Comparison of ENCODE assay signal across 9 mouse cellular contexts in the genomic region with DNA sequence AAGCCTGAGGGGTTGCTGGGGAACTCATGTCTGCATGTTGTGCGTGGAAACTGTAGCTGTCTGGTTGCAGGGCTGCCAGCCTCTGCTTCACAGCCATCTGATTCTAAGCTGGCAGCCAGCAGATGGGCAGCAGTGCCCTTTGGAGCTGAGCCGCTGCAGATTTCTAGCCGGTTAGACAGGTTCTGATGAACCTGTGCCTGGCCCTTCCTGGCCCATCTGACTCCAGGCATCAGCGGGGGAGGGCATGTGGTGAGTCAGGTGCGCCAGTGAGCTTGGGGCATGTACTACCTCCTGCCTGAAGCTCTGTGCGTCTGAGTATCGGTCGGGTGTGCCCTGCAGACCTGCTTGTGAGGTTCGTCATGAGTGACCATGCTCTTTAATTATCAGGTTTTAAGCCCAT. TPM values are rescaled to one million over a fixed set of nuclear protein-coding genes. Genes with fewer than 3 reads are reported as not detected.
A peak's percentile ranks its signal among the peaks of the same experiment; 100 is the strongest.
DNase-seq lines count a peak whose midpoint lies in the region; ATAC-seq lines count a peak whose summit lies in the region.
"Had no signal": no experiment of that assay in that cellular context is flagged by ENCODE, and none has a peak within 500 bp of the region (broad histone marks: within the 10 kb centered on the region; RNA-seq: fewer than 3 reads in every experiment).

No protein-coding gene starts in this region.

- no peak overlapping the region for H3K4me3 ChIP-seq in intestine, embryonic 16.5 days (ENCODE audit: low read length)
- H3K4me3 ChIP-seq in liver, embryonic 13.5 days (replicated peaks), result peak overlapping the region; percentile 24
- H3K4me3 ChIP-seq in forebrain, embryonic 14.5 days (ENCODE audit: low read depth, low read length), result no peak overlapping the region
- H3K4me3 ChIP-seq: left cerebral cortex, adult 2 months had no signal

- H3K27me3 ChIP-seq in intestine, embryonic 16.5 days (replicated peaks; ENCODE audit: control insufficient read depth, insufficient read depth, low read length), result no peaks in the 10 kb centered on the region
- H3K27me3 ChIP-seq in liver, embryonic 13.5 days, result no peaks in the 10 kb centered on the region
- H3K27me3 ChIP-seq in forebrain, embryonic 14.5 days (replicated peaks; ENCODE audit: control insufficient read depth, insufficient read depth, low read length), result no peaks in the 10 kb centered on the region

- DNase-seq in ovary, postnatal 36 days (ENCODE audit: low spot score), result peak; percentile 50
- no peak for DNase-seq in ovary, postnatal 10 days (ENCODE audit: low spot score)
- peak; percentile 81 for DNase-seq in cerebellum, postnatal 10 days
- DNase-seq in liver, embryonic 13.5 days, result no peak
- no peak for DNase-seq in embryo, embryonic 10 days (ENCODE audit: low spot score)
- DNase-seq in thymus, postnatal 10 days (ENCODE audit: low spot score in 2 of 2), result no peak
- DNase-seq in forebrain, embryonic 14.5 days (ENCODE audit: low spot score), result no peak

- ATAC-seq in intestine, embryonic 16.5 days, result peak; percentile 93
- ATAC-seq in liver, embryonic 13.5 days (ENCODE audit: low read depth), result peak; percentile 15; the same call in 1 of the 2 replicates
- ATAC-seq in forebrain, embryonic 14.5 days, result no peak

- H3K4me1 ChIP-seq in intestine, embryonic 16.5 days (ENCODE audit: control insufficient read depth, insufficient read depth, low read length), result peaks cover 22% of the 10 kb centered on the region
- peaks cover 73% of the 10 kb centered on the region for H3K4me1 ChIP-seq in liver, embryonic 13.5 days (replicated peaks)
- H3K4me1 ChIP-seq in forebrain, embryonic 14.5 days (ENCODE audit: control insufficient read depth, insufficient read depth, low read length), result peaks cover under 1% of the 10 kb centered on the region

- H3K9ac ChIP-seq in intestine, embryonic 16.5 days (ENCODE audit: low read depth, low read length), result no peak overlapping the region
- H3K9ac ChIP-seq in liver, embryonic 13.5 days, result peak overlapping the region; percentile 69
- no peak overlapping the region for H3K9ac ChIP-seq in forebrain, embryonic 14.5 days (ENCODE audit: low read length)

- no peaks in the 10 kb centered on the region for H3K9me3 ChIP-seq in intestine, embryonic 16.5 days (ENCODE audit: control insufficient read depth, low read length)
- H3K9me3 ChIP-seq in liver, embryonic 13.5 days (replicated peaks), result no peaks in the 10 kb centered on the region
- H3K9me3 ChIP-seq in forebrain, embryonic 14.5 days (replicated peaks; ENCODE audit: control insufficient read depth, low read length), result no peaks in the 10 kb centered on the region

- H3K36me3 ChIP-seq in intestine, embryonic 16.5 days (ENCODE audit: control insufficient read depth, insufficient read depth, low read length), result no peaks in the 10 kb centered on the region
- peaks cover 24% of the 10 kb centered on the region for H3K36me3 ChIP-seq in liver, embryonic 13.5 days
- no peaks in the 10 kb centered on the region for H3K36me3 ChIP-seq in forebrain, embryonic 14.5 days (ENCODE audit: control insufficient read depth, insufficient read depth, low read length)

- 52% methylated on average over 9 of the region's 9 CpGs for WGBS in intestine, embryonic 16.5 days
- WGBS in liver, embryonic 13.5 days (ENCODE audit: insufficient replicate concordance), result 78% methylated on average over 9 of the region's 9 CpGs
- WGBS in forebrain, embryonic 14.5 days, result 91% methylated on average over 9 of the region's 9 CpGs

- H3K27ac ChIP-seq in intestine, embryonic 16.5 days (ENCODE audit: low read length), result peak overlapping the region; percentile 81
- H3K27ac ChIP-seq in liver, embryonic 13.5 days, result peak overlapping the region; percentile 97
- no peak overlapping the region for H3K27ac ChIP-seq in forebrain, embryonic 14.5 days (ENCODE audit: low read depth, low read length)
- H3K27ac ChIP-seq: left cerebral cortex, adult 2 months had no signal

- H3K4me2 ChIP-seq in intestine, embryonic 16.5 days (ENCODE audit: low read depth, low read length), result peak overlapping the region; percentile 1; the same call in 1 of the 2 replicates
- H3K4me2 ChIP-seq in liver, embryonic 13.5 days, result peak overlapping the region; percentile 56
- H3K4me2 ChIP-seq in forebrain, embryonic 14.5 days (ENCODE audit: low read length), result no peak overlapping the region

RNA-seq across cellular contexts. Expression of gene Zfp750, which starts 24.8 kb away (rescaled TPM):
- polyA plus RNA-seq in intestine, embryonic 16.5 days (2015; fragmentation: Nextera tagmentation; extraction: Ambion mirVana), result 0.50 and 0.62 TPM in 2 replicates
- polyA plus RNA-seq in liver, embryonic 13.5 days (2015; fragmentation: Nextera tagmentation; extraction: Ambion mirVana), result 0.22 and 0.30 TPM in 2 replicates
- 0.09 TPM in 1 of 2 replicates, not detected in the other for polyA plus RNA-seq in forebrain, embryonic 14.5 days (2014; fragmentation: Nextera tagmentation; extraction: Ambion mirVana)

Comparison
In these comparisons a context has a peak if more than half of its experiments do, and no peak if none do; other contexts are left out.
1. DNase-seq: peak in ovary, postnatal 36 days (single experiment) and cerebellum, postnatal 10 days (2 of 2); none in ovary, postnatal 10 days (single experiment), liver, embryonic 13.5 days (single experiment), embryo, embryonic 10 days (single experiment), thymus, postnatal 10 days (0 of 2) and forebrain, embryonic 14.5 days (single experiment).